Mouse (Mus musculus): ENCODE data around the gene Gzmb. TPM values are rescaled to one million over a fixed set of nuclear protein-coding genes. Genes with fewer than 3 reads are reported as not detected.
"Not testable (repeated sequence)": the region's sequence is repeated elsewhere in the genome, so short reads cannot be mapped to it uniquely, and the experiment has no call there.

The Gzmb gene
- not detected for total RNA-seq (2021)
- long read RNA-seq, experiment 1: 0 reads
- long read RNA-seq, experiment 2: 0 reads

GRCm38 (mm10) chr14:56262153-56262552 is at the start of gene Gzmb:
Gene Gzmb (minus strand): TSS chr14:56262260.
- intact Hi-C loops (cut with DNase I): no loop called here
- no peak for DNase-seq

GRCm38 (mm10) chr14:56311801-56312200 is 49.7 kb upstream of the Gzmb start:
- intact Hi-C loops (cut with DNase I): loop anchor here (2.0 kb wide), 1 partner anchor 87 kb away; no protein-coding TSS in a partner anchor
- not testable (repeated sequence) for DNase-seq

DNA sequence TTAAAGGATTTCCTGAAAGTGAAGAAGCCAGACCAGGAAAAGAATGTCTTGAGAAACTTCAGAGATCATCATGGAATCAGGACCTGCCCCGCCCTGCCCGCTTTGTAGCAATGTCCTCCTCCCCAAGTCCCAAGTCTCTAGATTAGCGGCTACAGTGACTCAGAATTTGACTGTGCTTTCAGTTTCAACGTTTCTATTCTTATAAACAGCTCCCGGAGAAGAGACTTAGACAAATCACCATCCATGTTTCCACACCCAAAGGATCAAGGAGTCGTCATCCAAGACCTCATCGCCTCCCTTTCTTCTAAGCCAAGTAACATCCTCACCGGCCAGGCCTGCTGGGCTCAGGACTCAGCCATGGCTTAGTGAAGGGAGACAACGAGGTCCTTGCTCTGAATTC is 48.2 kb upstream of the Gzmb start:
- intact Hi-C loops (cut with DNase I): no loop called here
- DNase-seq: no peak

- peak in 1 of 2 experiments; percentile 28 for DNase-seq
- intact Hi-C loops (cut with DNase I): loop anchor here (5.0 kb wide), 1 partner anchor 102 kb away; no protein-coding TSS in a partner anchor
Observed at GRCm38 (mm10) chr14:56304149-56304548, 42.1 kb upstream of the Gzmb start.

GRCm38 (mm10) chr14:56303506-56304025 is 41.5 kb upstream of the Gzmb start:
- no peak for DNase-seq
- intact Hi-C loops (cut with DNase I): loop anchor here (5.0 kb wide), 1 partner anchor 101 kb away; no protein-coding TSS in a partner anchor

DNA sequence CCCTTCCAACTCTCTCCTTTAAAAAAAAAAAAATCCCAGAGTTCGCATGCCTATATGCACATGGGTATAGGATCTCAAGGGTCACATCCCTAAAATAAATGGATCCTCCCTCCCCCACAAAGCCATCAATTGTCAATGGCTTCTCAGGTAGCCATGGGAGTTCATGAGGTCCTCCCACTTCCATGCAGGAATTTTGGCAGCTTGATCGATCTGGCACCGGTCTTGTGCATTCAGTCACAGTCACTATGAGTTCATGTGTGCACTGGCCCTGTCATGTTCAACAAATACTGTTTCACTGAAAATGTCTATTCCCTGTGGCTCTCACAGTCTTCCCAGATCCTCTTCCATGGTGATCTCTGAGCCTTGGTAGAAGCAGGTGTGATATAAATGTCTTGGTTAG is 40.0 kb upstream of the Gzmb start:
- intact Hi-C loops (cut with DNase I): loop anchor here (5.0 kb wide), 1 partner anchor 100 kb away; no protein-coding TSS in a partner anchor
- DNase-seq: no peak

GRCm38 (mm10) chr14:56296786-56297185 is 34.7 kb upstream of the Gzmb start:
- DNase-seq: no peak
- intact Hi-C loops (cut with DNase I): no loop called here

DNA sequence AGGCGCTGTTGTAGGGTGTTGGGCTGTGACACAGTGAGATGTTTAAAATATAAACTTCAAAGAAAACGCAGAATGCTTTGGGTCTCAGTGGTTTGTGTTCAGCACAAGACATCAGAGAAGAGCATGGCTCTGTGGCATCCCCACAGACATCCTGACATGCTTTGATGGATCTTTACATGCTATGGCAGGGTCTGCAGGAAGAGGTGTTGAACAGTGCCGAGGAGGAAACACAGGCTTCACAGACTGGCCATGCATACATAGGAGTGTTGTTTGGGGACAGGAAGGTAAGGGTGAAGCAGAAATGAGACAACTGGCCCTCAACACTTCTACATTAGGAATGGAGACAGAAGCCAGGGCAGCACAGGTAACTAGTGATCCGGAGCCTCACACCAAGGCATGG is 34.0 kb upstream of the Gzmb start:
- no peak for DNase-seq
- intact Hi-C loops (cut with DNase I): no loop called here

GRCm38 (mm10) chr14:56293146-56293545 is 31.1 kb upstream of the Gzmb start:
- intact Hi-C loops (cut with DNase I): no loop called here
- DNase-seq: no peak

- no peak for DNase-seq
- intact Hi-C loops (cut with DNase I): no loop called here
Observed at GRCm38 (mm10) chr14:56288651-56289050, 26.6 kb upstream of the Gzmb start.

DNA sequence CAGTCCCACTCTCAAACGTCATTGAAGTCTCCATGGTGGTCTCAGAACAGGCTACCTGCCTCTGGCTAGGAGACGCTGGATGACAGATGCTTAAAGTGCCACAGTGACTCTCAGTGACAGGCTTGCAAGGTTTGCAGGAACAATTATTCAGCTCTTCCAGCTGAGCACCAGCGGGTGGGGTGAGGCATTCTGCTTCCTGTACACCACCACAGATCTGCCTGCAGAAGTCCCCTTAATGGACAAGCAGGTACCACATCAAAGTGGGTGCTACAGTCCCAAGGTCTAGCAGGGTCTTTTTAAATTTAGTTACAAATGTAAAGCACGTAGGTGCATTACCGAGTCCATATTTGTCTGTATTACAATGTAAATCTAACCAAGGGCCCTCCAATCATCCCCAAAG is 25.7 kb upstream of the Gzmb start:
- DNase-seq: no peak
- intact Hi-C loops (cut with DNase I): no loop called here

- DNase-seq: no peak
Observed at GRCm38 (mm10) chr14:56284356-56285325, 22.6 kb upstream of the Gzmb start.

DNA sequence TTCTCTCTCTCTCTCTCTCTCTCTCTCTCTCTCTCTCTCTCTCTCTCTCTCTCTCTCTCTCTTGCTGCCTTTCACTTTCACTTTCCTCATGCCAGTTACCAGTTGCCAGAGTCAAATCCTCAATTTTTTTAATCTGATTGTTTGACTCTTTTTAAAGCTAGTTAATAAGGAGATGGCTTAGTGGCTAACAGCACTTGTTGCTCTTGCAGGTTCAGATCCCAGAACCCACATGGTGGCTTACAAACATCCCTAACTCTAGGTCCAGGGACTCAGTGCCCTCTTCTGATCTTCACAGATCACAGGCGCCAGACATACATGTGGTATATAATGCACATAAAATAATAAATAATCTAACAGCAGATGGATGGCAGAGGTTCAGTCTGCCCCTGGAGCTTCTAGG is 21.8 kb upstream of the Gzmb start:
- no peak for DNase-seq
- intact Hi-C loops (cut with DNase I): no loop called here

More at GRCm38 (mm10) chr14:56284356-56285325, 22.6 kb upstream of the Gzmb start:
- intact Hi-C loops (cut with DNase I): no loop called here

DNA sequence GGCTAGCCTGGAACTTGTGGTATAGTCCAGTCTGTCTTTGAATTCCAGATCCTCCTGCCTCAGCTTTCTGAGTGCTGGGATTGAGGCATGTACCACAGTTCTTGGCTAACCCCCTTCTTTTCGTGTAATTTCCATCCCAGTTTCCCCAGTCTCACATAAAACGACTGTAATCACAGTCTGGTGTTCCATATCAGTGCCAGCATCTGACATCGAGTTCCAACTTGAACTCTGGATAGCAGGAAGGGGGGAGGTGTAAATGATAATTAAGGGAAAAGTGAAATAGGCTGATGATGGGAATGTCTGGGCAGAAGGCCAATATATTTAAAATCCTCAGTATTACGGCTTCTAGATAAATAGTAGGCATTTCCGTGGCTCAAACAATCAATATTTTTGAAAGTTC is 19.0 kb upstream of the Gzmb start:
- DNase-seq: no peak
- intact Hi-C loops (cut with DNase I): no loop called here

- intact Hi-C loops (cut with DNase I); DNase-seq: not testable (repeated sequence)
Observed at GRCm38 (mm10) chr14:56278691-56279090, 16.6 kb upstream of the Gzmb start.

DNA sequence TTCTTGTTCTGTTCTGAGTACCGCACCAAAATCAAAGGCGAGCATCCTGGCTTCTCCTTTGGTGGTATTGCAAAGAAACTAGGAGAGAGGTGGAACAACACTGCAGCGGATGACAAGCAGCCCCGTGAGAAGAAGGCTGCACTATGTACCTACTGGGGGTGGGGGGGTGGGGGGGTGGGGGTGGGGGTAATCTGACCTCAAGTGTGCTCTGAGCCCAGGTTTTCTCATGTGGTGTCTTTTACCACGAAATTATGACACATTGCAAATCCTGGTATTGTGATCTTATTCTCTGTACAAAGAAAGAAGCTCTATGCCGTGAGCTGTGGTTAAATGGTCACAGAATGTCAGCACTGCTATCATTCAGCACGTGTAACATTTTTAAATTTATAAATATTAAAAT is 14.0 kb upstream of the Gzmb start:
- intact Hi-C loops (cut with DNase I); DNase-seq: not testable (repeated sequence)

GRCm38 (mm10) chr14:56266109-56266508 is 4.0 kb upstream of the Gzmb start:
- no peak for DNase-seq
- intact Hi-C loops (cut with DNase I): no loop called here

- intact Hi-C loops (cut with DNase I): no loop called here
- DNase-seq: no peak
Observed at GRCm38 (mm10) chr14:56240409-56240808, 21.7 kb downstream of the Gzmb start.

GRCm38 (mm10) chr14:56234556-56234955 is 27.5 kb downstream of the Gzmb start, which contains the start of gene Gzmc:
Gene Gzmc (minus strand): TSS chr14:56234656.
- DNase-seq: no peak
- intact Hi-C loops (cut with DNase I): no loop called here

DNA sequence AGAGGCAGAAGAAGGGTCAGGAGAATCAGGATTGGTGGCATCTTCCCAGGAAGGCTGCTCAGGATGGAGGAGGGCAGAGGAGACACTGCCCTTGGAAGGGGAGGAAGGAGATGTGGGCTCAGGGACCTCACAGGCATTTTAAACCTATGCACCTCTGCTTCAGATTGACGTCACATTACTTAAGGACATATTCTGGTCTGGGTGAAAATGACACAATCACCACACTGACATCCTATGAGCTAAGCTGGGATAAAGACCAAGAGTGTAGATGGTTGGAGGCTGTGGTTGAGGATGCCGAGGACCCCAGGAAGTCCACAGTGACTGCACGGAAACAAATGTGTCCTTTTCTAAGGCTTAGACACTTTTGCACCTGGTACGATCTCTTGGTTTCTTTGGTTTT is 50.7 kb downstream of the Gzmb start, which contains the start of gene Gzmf:
Gzmf (minus strand) TSS at position 101 of the 400 bp plus-strand sequence.
- no peak for DNase-seq
- intact Hi-C loops (cut with DNase I): no loop called here

Data from heart, postnatal 14 days (tissue).